Mouse (Mus musculus) olfactory bulb, adult 2 months (tissue): ENCODE results near the gene Ipo5.
A peak's percentile ranks its signal among the peaks of the same experiment; 100 is the strongest.

Experiments
- CTCF ChIP-seq: fragments of 200-500 bp; IDR thresholded peaks from 2 replicates; pipeline ENCODE4 v1.5.1; 2012; ENCODE audit warnings: low read depth, mild to moderate bottlenecking, low read length, moderate library complexity; ENCODE audit not compliant: insufficient read depth
- POLR2A ChIP-seq: fragments of 200-500 bp; IDR thresholded peaks from 2 replicates; pipeline ENCODE4 v1.6.1; 2012; ENCODE audit warnings: mild to moderate bottlenecking, low read depth, low read length, moderate library complexity; ENCODE audit not compliant: insufficient read depth

GRCm38 (mm10) chr14:120971313-120971712 lies 60.3 kb downstream of the Ipo5 start:
- TF ChIP-seq POLR2A (no peak), CTCF (0 out of 2 replicates have a peak, but pooled peaks have one; percentile 4)
